Mouse (Mus musculus) G1E (cell line): ENCODE measurements around the gene Jade2.

Source experiments
- CTCF ChIP-seq: IDR thresholded peaks from 2 replicates; pipeline ENCODE4 v1.5.1; 2012; ENCODE audit warnings: low read depth, low read length, inconsistent platforms, mixed read lengths
- GATA1 ChIP-seq: IDR thresholded peaks from 2 replicates; pipeline ENCODE4 v1.6.1; 2012; ENCODE audit warnings: borderline replicate concordance, low read length, inconsistent platforms, mixed read lengths
- TAL1 ChIP-seq: conservative IDR thresholded peaks from 2 replicates; pipeline ENCODE4 v1.6.1; 2012; ENCODE audit warnings: low read depth, low read length, inconsistent platforms, mixed read lengths

GRCm38 (mm10) chr11:51831962-51832909, 25.2 kb downstream of the Jade2 start:
- TF ChIP-seq CTCF (no peak), TAL1 (no peak), GATA1 (no peak)
